Mouse (Mus musculus) kidney, adult 2 months (tissue): Measurements from ENCODE around the gene RPS10-NUDT3.

Source experiments
- CTCF ChIP-seq: fragments of 200-500 bp; conservative IDR thresholded peaks from 2 replicates; pipeline ENCODE4 v1.5.1; 2011; ENCODE audit warnings: low read depth, mild to moderate bottlenecking, control low read depth, low read length, moderate library complexity, mixed read lengths; ENCODE audit not compliant: insufficient read depth, insufficient read length
- POLR2A ChIP-seq: fragments of 200-500 bp; IDR thresholded peaks from one replicate; pipeline ENCODE4 v1.6.1; 2011; ENCODE audit warnings: low read depth, low read length, control low read depth

DNA sequence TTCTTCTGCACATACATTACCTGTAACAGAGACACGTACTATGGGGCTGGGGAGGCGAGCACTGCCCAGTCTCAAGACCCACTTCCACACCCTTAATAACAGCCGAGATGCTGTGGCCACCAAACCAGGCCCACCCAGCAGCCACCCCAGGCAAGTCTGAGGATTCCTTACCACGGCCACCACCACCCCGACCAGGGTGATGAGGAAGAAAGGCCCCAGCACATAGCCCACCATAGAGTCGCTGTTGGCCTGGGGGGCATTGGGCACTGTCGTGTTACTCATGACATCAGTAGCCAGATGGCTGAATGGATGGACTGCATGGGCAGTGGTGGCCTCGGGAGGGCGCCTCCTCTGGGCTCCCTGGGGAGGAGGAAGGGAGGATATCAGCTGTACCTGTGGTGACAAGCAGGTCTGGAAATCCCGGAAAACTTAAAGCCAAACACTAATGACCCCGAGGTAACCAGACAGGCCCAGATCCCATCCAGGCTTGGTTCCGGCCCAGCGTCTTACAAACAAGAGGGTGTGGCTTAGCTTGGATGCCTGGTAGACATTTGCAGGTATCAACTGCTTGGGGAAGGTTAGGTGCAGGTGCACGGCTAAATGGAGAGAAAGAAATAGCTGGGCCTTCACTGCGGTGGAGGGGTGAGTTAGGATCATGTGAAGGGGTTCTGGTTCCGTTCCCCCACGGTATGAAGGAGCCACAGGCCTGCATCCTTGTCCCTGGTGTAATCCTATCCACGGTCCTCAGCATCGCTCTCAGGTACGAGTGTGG is 70.4 kb downstream of the RPS10-NUDT3 start:
- TF ChIP-seq POLR2A (no peak), CTCF (no peak)
